Mouse (Mus musculus): ENCODE measurements around the gene Sgsm1.

DNA sequence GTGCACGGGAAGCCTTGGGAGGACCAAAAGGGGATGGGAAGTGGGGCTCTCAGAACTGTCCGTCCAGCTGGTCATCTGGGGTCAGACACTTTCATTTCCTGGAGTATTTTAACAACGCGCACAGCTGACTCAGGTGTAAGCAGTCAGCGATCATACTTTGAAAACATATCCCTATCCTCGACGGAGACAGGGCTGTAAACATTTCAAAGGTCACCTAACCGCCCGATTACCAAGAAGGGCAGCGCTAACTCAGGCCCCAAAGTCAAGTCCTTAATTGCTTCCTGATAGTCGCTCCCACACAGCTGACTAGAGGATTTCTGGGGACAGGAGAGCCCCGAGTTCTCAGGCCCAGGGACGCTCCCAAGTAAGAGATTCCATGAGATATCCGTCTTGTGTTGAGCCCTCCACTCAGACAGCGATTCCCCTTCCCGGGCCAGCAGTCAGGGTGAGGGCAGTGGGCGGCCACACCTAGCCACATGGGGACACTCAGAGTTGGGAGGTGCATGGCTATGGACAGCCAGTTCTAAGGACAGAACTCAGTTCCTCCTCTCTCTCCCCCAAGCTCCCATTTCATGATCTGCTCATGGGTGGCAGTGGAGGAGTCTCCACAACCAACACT lies 91.9 kb downstream of the Sgsm1 start:
- TF ChIP-seq CTCF (IDR thresholded peaks at IDR 0.05): no peak
- TF ChIP-seq EP300 (IDR thresholded peaks at IDR 0.05): no peak
